Mouse (Mus musculus) heart, postnatal 14 days (tissue): ENCODE results near the gene Wipf2. TPM values are rescaled to one million over a fixed set of nuclear protein-coding genes. Genes with fewer than 3 reads are reported as not detected.

Source experiments
- DNase-seq, 2 experiments: peaks; one replicate each; pipeline ENCODE4 v3.0.0; 2021 to 2022
- intact Hi-C: fragments of 180-260 bp; cut with DNase I; formaldehyde crosslinking; loops from one replicate; pipeline ENCODE4 v1.15.1; 2025
- total RNA-seq, 2 experiments: library from RNA; stranded (reverse); gene quantifications; 2 replicates each; pipeline ENCODE4 v1.2.3; 2021

Gene Wipf2
- total RNA-seq, 2 experiments from 2014 or later, result 8.2 to 10.6 TPM

- DNase-seq, result no peak
- intact Hi-C loops, result no loop called here
These were observed 76.7 kb downstream of the Wipf2 start for GRCm38 (mm10) chr11:98939953-98940641.

GRCm38 (mm10) chr11:98940776-98941175 lies 77.3 kb downstream of the Wipf2 start:
- intact Hi-C loops, result no loop called here

GRCm38 (mm10) chr11:98941341-98941825 lies 77.9 kb downstream of the Wipf2 start:
- DNase-seq, result peak; percentile 79 to 87
- intact Hi-C loops, result no loop called here

More at GRCm38 (mm10) chr11:98940776-98941175, 77.3 kb downstream of the Wipf2 start:
- DNase-seq, result no peak

- intact Hi-C loops, result no loop called here
These were observed 78.5 kb downstream of the Wipf2 start for GRCm38 (mm10) chr11:98941826-98942550.

GRCm38 (mm10) chr11:98942555-98942922 lies 79.1 kb downstream of the Wipf2 start:
- no peak for DNase-seq
- intact Hi-C loops, result no loop called here

More at GRCm38 (mm10) chr11:98941826-98942550, 78.5 kb downstream of the Wipf2 start:
- peak; percentile 84 to 90 for DNase-seq

- intact Hi-C loops, result no loop called here
- DNase-seq, result peak; percentile 76 to 79
These were observed 79.6 kb downstream of the Wipf2 start for GRCm38 (mm10) chr11:98942923-98943641.

GRCm38 (mm10) chr11:98943741-98944461 lies 80.5 kb downstream of the Wipf2 start:
- intact Hi-C loops, result no loop called here
- peak in 1 of 2 experiments; percentile 60 for DNase-seq

- intact Hi-C loops, result no loop called here
- DNase-seq, result peak in 1 of 2 experiments; percentile 12
These were observed 81.6 kb downstream of the Wipf2 start for GRCm38 (mm10) chr11:98944897-98945604.

GRCm38 (mm10) chr11:98945605-98945977 lies 82.2 kb downstream of the Wipf2 start:
- DNase-seq, result peak; percentile 19 to 47
- intact Hi-C loops, result no loop called here

GRCm38 (mm10) chr11:98947969-98948569 lies 84.6 kb downstream of the Wipf2 start:
- no peak for DNase-seq
- intact Hi-C loops, result no loop called here

- DNase-seq, result no peak
- intact Hi-C loops, result no loop called here
These were observed 86.0 kb downstream of the Wipf2 start for GRCm38 (mm10) chr11:98949242-98949957.

GRCm38 (mm10) chr11:98949958-98950460 lies 86.6 kb downstream of the Wipf2 start:
- peak; percentile 63 to 78 for DNase-seq
- intact Hi-C loops, result no loop called here

- intact Hi-C loops, result no loop called here
- DNase-seq, result no peak
These were observed 87.0 kb downstream of the Wipf2 start for GRCm38 (mm10) chr11:98950484-98950883.

GRCm38 (mm10) chr11:98951026-98951906 lies 87.8 kb downstream of the Wipf2 start:
- intact Hi-C loops, result no loop called here
- DNase-seq, result peak; percentile 96 to 97

GRCm38 (mm10) chr11:98952111-98952510 lies 88.7 kb downstream of the Wipf2 start:
- no peak for DNase-seq
- intact Hi-C loops, result no loop called here

GRCm38 (mm10) chr11:98952736-98953135 lies 89.3 kb downstream of the Wipf2 start:
- intact Hi-C loops, result no loop called here
- DNase-seq, result peak; percentile 5 to 13

GRCm38 (mm10) chr11:98953361-98953760 lies 89.9 kb downstream of the Wipf2 start:
- intact Hi-C loops, result no loop called here
- peak in 1 of 2 experiments; percentile 8 for DNase-seq
